Mouse (Mus musculus) midbrain, embryonic 13.5 days (tissue): ENCODE data around the gene Chn1. TPM values are rescaled to one million over a fixed set of nuclear protein-coding genes. Genes with fewer than 3 reads are reported as not detected.
"Not testable (repeated sequence)": the region's sequence is repeated elsewhere in the genome, so short reads cannot be mapped to it uniquely, and the experiment has no call there.

Experiments
- ATAC-seq: fragments of 200-750 bp; cut with Nextera tagmentation; 2 replicates; pipeline ENCODE4 v1.8.0; 2017; ENCODE audit warnings: mild to moderate bottlenecking, moderate TSS enrichment, moderate library complexity
- H3K27ac ChIP-seq: fragments of 300-500 bp; sonication (generic); 2 replicates; pipeline ENCODE4 v1.5.1; 2015; ENCODE audit warnings: inconsistent platforms, mild to moderate bottlenecking, moderate library complexity
- H3K27me3 ChIP-seq: fragments of 300-500 bp; sonication (generic); 2 replicates; pipeline ENCODE4 v1.6.1; 2015; ENCODE audit warnings: mild to moderate bottlenecking, inconsistent platforms
- H3K36me3 ChIP-seq: fragments of 300-500 bp; sonication (generic); 2 replicates; pipeline ENCODE4 v1.6.1; 2015; ENCODE audit warnings: mild to moderate bottlenecking, inconsistent platforms
- H3K4me1 ChIP-seq: fragments of 300-500 bp; sonication (generic); replicated peaks from 2 replicates; pipeline ENCODE4 v1.6.1; 2015; ENCODE audit warnings: inconsistent platforms
- H3K4me2 ChIP-seq: fragments of 300-500 bp; sonication (generic); replicated peaks from 2 replicates; pipeline ENCODE4 v1.6.1; 2015; ENCODE audit warnings: moderate library complexity, mild to moderate bottlenecking, inconsistent platforms
- H3K4me3 ChIP-seq: fragments of 300-500 bp; sonication (generic); replicated peaks from 2 replicates; pipeline ENCODE4 v1.5.1; 2015; ENCODE audit warnings: mild to moderate bottlenecking, inconsistent platforms
- H3K9ac ChIP-seq: fragments of 300-500 bp; sonication (generic); replicated peaks from 2 replicates; pipeline ENCODE4 v1.6.1; 2015; ENCODE audit warnings: mild to moderate bottlenecking, inconsistent platforms
- H3K9me3 ChIP-seq: fragments of 300-500 bp; sonication (generic); 2 replicates; pipeline ENCODE4 v1.6.1; 2016; ENCODE audit warnings: mild to moderate bottlenecking, inconsistent platforms
- WGBS: fragments of 180-500 bp; shearing (Covaris S2); methylation state at CpG from one replicate; pipeline ENCODE4 v1.1.7; 2015; 5-methylcytosine and 5-hydroxymethylcytosine counted together
- polyA plus RNA-seq: library from polyadenylated mRNA; unstranded; fragments of >200 nt; fragmentation: Nextera tagmentation; extraction: Ambion mirVana; gene quantifications from 2 replicates; pipeline ENCODE4 v1.2.1, GENCODE M21; 2015

Gene Chn1
- polyA plus RNA-seq = 105 and 109 TPM in 2 replicates

- Histone ChIP-seq H3K4me3 (peak within 1 kb of the TSS; percentile 75), H3K27ac (peak within 1 kb of the TSS; percentile 95), H3K4me2 (peak within 1 kb of the TSS; percentile 60), H3K9ac (peak within 1 kb of the TSS; percentile 84), H3K27me3 (no peaks in the 10 kb centered on the region), H3K4me1 (peaks cover 53% of the 10 kb centered on the region), H3K9me3 (no peaks in the 10 kb centered on the region), H3K36me3 (no peaks in the 10 kb centered on the region)
- WGBS = under 1% methylated on average over 126 of the region's 131 CpGs
- ATAC-seq = peak; percentile 97
Observed at GRCm38 (mm10) chr2:73774786-73775682, at the start of gene Chn1. Gene Chn1, minus strand, starts transcription at chr2:73775346.

- H3K27me3 ChIP-seq = no peaks in the 10 kb centered on the region
- no peak overlapping the region for H3K9ac ChIP-seq
- H3K4me1 ChIP-seq = no peaks in the 10 kb centered on the region
- no peak for ATAC-seq
- H3K4me2 ChIP-seq = no peak overlapping the region
- peaks cover 14% of the 10 kb centered on the region for H3K36me3 ChIP-seq
- WGBS = 89% methylated on average over 4 of the region's 4 CpGs
- no peaks in the 10 kb centered on the region for H3K9me3 ChIP-seq
- H3K27ac ChIP-seq = no peak overlapping the region
- H3K4me3 ChIP-seq = no peak overlapping the region
Observed at GRCm38 (mm10) chr2:73818742-73819141, 43.6 kb upstream of the Chn1 start.

DNA sequence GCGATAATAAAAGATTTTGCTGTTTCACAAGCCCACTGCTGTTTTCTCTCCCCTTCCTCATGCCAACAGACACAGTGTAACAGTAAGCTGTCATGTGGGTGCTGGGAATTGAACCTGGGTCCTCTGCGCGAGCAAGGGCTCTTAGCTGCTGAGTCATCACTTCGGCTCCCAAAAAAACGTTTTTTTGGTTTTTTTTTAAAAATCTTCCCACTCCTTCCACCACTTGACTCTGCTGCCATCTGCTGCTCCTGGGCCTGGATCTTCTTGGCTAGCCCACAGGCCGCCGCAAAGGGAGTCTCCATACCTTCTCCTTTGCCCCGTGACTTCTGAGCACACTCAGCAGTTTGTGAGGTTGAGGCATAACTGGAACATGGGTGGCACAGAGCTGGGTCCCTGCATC lies 32.5 kb upstream of the Chn1 start:
- no peak overlapping the region for H3K9ac ChIP-seq
- 85% methylated on average over 8 of the region's 8 CpGs for WGBS
- H3K9me3 ChIP-seq = no peaks in the 10 kb centered on the region
- no peak overlapping the region for H3K27ac ChIP-seq
- no peak overlapping the region for H3K4me2 ChIP-seq
- no peaks in the 10 kb centered on the region for H3K36me3 ChIP-seq
- no peak overlapping the region for H3K4me3 ChIP-seq
- no peaks in the 10 kb centered on the region for H3K4me1 ChIP-seq
- H3K27me3 ChIP-seq = no peaks in the 10 kb centered on the region
- no peak for ATAC-seq

GRCm38 (mm10) chr2:73800127-73800526 lies 25.0 kb upstream of the Chn1 start:
- H3K27me3 ChIP-seq, H3K4me2 ChIP-seq, H3K9ac ChIP-seq, H3K9me3 ChIP-seq, H3K27ac ChIP-seq, ATAC-seq, H3K4me3 ChIP-seq, H3K36me3 ChIP-seq, H3K4me1 ChIP-seq: not testable (repeated sequence)
- 92% methylated on average over 9 of the region's 9 CpGs for WGBS

GRCm38 (mm10) chr2:73798786-73799185 lies 23.6 kb upstream of the Chn1 start:
- H3K4me2 ChIP-seq = no peak overlapping the region
- WGBS = 82% methylated on average over 5 of the region's 5 CpGs
- H3K4me1 ChIP-seq = no peaks in the 10 kb centered on the region
- H3K9ac ChIP-seq = no peak overlapping the region
- H3K36me3 ChIP-seq = no peaks in the 10 kb centered on the region
- H3K27ac ChIP-seq = no peak overlapping the region
- no peaks in the 10 kb centered on the region for H3K9me3 ChIP-seq
- H3K4me3 ChIP-seq = no peak overlapping the region
- no peaks in the 10 kb centered on the region for H3K27me3 ChIP-seq
- no peak for ATAC-seq

- WGBS = 48% methylated on average over 4 of the region's 4 CpGs
- H3K9ac ChIP-seq = no peak overlapping the region
- H3K4me3 ChIP-seq = no peak overlapping the region
- no peaks in the 10 kb centered on the region for H3K36me3 ChIP-seq
- H3K9me3 ChIP-seq = no peaks in the 10 kb centered on the region
- no peaks in the 10 kb centered on the region for H3K27me3 ChIP-seq
- ATAC-seq = no peak
- no peaks in the 10 kb centered on the region for H3K4me1 ChIP-seq
- no peak overlapping the region for H3K4me2 ChIP-seq
- H3K27ac ChIP-seq = no peak overlapping the region
Observed at GRCm38 (mm10) chr2:73798136-73798535, 23.0 kb upstream of the Chn1 start.

GRCm38 (mm10) chr2:73791846-73792630 lies 16.9 kb upstream of the Chn1 start:
- H3K36me3 ChIP-seq = no peaks in the 10 kb centered on the region
- no peaks in the 10 kb centered on the region for H3K4me1 ChIP-seq
- H3K9ac ChIP-seq = no peak overlapping the region
- ATAC-seq = no peak
- no peak overlapping the region for H3K4me3 ChIP-seq
- no peak overlapping the region for H3K27ac ChIP-seq
- no peak overlapping the region for H3K4me2 ChIP-seq
- H3K27me3 ChIP-seq = 0 out of 2 replicates have a peak, but pooled peaks cover 2% of the 10 kb centered on the region
- WGBS = 61% methylated on average over 19 of the region's 19 CpGs
- no peaks in the 10 kb centered on the region for H3K9me3 ChIP-seq

- no peaks in the 10 kb centered on the region for H3K9me3 ChIP-seq
- H3K27ac ChIP-seq = no peak overlapping the region
- 0 out of 2 replicates have a peak, but pooled peaks cover 2% of the 10 kb centered on the region for H3K27me3 ChIP-seq
- no peaks in the 10 kb centered on the region for H3K36me3 ChIP-seq
- ATAC-seq = no peak
- no peak overlapping the region for H3K4me2 ChIP-seq
- no peak overlapping the region for H3K4me3 ChIP-seq
- H3K9ac ChIP-seq = no peak overlapping the region
- H3K4me1 ChIP-seq = no peaks in the 10 kb centered on the region
- WGBS = 79% methylated on average over 2 of the region's 2 CpGs
Observed at GRCm38 (mm10) chr2:73790332-73790731, 15.2 kb upstream of the Chn1 start.

GRCm38 (mm10) chr2:73788395-73788794 lies 13.2 kb upstream of the Chn1 start:
- Histone ChIP-seq H3K4me2 (no peak overlapping the region), H3K36me3 (no peaks in the 10 kb centered on the region), H3K9ac (no peak overlapping the region), H3K9me3 (no peaks in the 10 kb centered on the region), H3K27ac (no peak overlapping the region), H3K4me1 (no peaks in the 10 kb centered on the region), H3K4me3 (no peak overlapping the region), H3K27me3 (0 out of 2 replicates have a peak, but pooled peaks cover 2% of the 10 kb centered on the region)
- WGBS = 83% methylated on average over 6 of the region's 6 CpGs
- no peak for ATAC-seq

- H3K4me1 ChIP-seq = peaks cover 21% of the 10 kb centered on the region
- H3K9ac ChIP-seq = no peak overlapping the region
- 0 out of 2 replicates have a peak, but pooled peaks cover 5% of the 10 kb centered on the region for H3K27me3 ChIP-seq
- no peak for ATAC-seq
- no peak overlapping the region for H3K4me2 ChIP-seq
- 66% methylated on average over 9 of the region's 9 CpGs for WGBS
- H3K9me3 ChIP-seq = no peaks in the 10 kb centered on the region
- H3K36me3 ChIP-seq = no peaks in the 10 kb centered on the region
- H3K4me3 ChIP-seq = no peak overlapping the region
- H3K27ac ChIP-seq = no peak overlapping the region
Observed at GRCm38 (mm10) chr2:73782371-73782905, 7.3 kb upstream of the Chn1 start.

DNA sequence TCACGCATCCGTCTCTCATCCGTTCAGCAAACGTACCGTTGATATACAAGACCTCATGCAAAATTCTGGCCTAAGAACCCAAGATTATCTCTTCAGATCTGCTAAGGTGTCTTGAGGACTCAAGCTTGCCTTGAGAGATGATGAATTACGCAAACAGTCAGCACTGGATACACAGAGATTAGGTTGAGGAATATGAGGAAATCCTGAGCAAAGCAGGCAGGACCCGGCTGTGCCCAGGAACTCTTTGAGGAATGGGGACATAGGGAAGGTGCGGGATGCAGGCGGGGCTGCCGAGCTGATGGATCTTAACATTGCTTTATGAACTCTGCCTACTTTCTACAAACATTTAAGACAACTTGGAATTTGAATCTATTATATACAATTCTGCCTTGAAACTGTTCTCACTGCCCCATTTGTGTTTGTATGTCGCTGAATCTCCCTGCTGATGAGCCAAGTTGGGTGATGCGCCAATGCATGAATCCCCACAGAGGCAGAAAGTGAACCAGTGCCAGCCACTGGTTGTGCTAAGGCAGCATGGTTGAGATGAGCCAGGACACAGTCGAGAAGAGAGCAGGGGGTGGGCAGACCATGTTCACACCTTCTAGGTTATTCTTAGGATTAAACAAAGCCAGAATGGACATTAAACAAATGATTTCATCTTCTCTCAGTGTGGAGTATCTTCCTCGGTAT lies 5.3 kb upstream of the Chn1 start:
- WGBS = 66% methylated on average over 14 of the region's 14 CpGs
- peaks cover 28% of the 10 kb centered on the region for H3K4me1 ChIP-seq
- H3K4me3 ChIP-seq = no peak overlapping the region
- no peaks in the 10 kb centered on the region for H3K36me3 ChIP-seq
- no peak overlapping the region for H3K9ac ChIP-seq
- H3K27me3 ChIP-seq = 0 out of 2 replicates have a peak, but pooled peaks cover 5% of the 10 kb centered on the region
- no peak for ATAC-seq
- peak overlapping the region; percentile 49; the same call in 1 of the 2 replicates for H3K27ac ChIP-seq
- H3K4me2 ChIP-seq = peak overlapping the region; percentile 17; the same call in 1 of the 2 replicates
- no peaks in the 10 kb centered on the region for H3K9me3 ChIP-seq
